Mouse (Mus musculus) heart, embryonic 14.5 days (tissue): ENCODE measurements around the gene Fbln7. TPM values are rescaled to one million over a fixed set of nuclear protein-coding genes. Genes with fewer than 3 reads are reported as not detected.
A peak's percentile ranks its signal among the peaks of the same experiment; 100 is the strongest.

Source experiments
- ATAC-seq: fragments of 200-750 bp; cut with Nextera tagmentation; 2 replicates; pipeline ENCODE4 v1.8.0; 2017; ENCODE audit warnings: low read depth, moderate TSS enrichment; ENCODE audit not compliant: insufficient number of reproducible peaks, insufficient read depth, low FRiP score
- H3K27ac ChIP-seq, 2 experiments: fragments of 200-500 bp in 1 of 2; fragments of 300-500 bp in 1 of 2; sonication (generic) in 1 of 2; replicated peaks in 1 of 2; 2 replicates each; pipeline ENCODE4 v1.5.1; 2012 to 2014; ENCODE audit warnings: low read depth in 2 of 2, low read length in 2 of 2, control low read depth in 1 of 2, mild to moderate bottlenecking in 1 of 2, mixed read lengths in 1 of 2; ENCODE audit not compliant: control insufficient read depth in 1 of 2, insufficient read depth in 1 of 2
- H3K27me3 ChIP-seq: fragments of 300-500 bp; sonication (generic); 2 replicates; pipeline ENCODE4 v1.6.1; 2014; ENCODE audit warnings: mild to moderate bottlenecking, low read length, control low read depth; ENCODE audit not compliant: control insufficient read depth, insufficient read depth
- H3K36me3 ChIP-seq: fragments of 300-500 bp; sonication (generic); 2 replicates; pipeline ENCODE4 v1.6.1; 2014; ENCODE audit warnings: mild to moderate bottlenecking, control low read depth, low read length, mixed read lengths; ENCODE audit not compliant: control insufficient read depth, insufficient read depth
- H3K4me1 ChIP-seq, 2 experiments: fragments of 200-500 bp in 1 of 2; fragments of 300-500 bp in 1 of 2; sonication (generic) in 1 of 2; 2 replicates each; pipeline ENCODE4 v1.6.1; 2012 to 2014; ENCODE audit warnings: low read length in 2 of 2, control low read depth in 1 of 2, mixed read lengths in 1 of 2; ENCODE audit not compliant: control insufficient read depth in 2 of 2, insufficient read depth in 2 of 2
- H3K4me2 ChIP-seq: fragments of 300-500 bp; sonication (generic); 2 replicates; pipeline ENCODE4 v1.6.1; 2014; ENCODE audit warnings: mild to moderate bottlenecking, low read length
- H3K4me3 ChIP-seq, 2 experiments: fragments of 200-500 bp in 1 of 2; fragments of 300-500 bp in 1 of 2; sonication (generic) in 1 of 2; 2 replicates each; pipeline ENCODE4 v1.5.1; 2012 to 2014; ENCODE audit warnings: low read length in 2 of 2, mild to moderate bottlenecking in 2 of 2, control low read depth in 1 of 2, low read depth in 1 of 2, moderate library complexity in 1 of 2; ENCODE audit not compliant: control insufficient read depth in 1 of 2, insufficient read depth in 1 of 2
- H3K9ac ChIP-seq: fragments of 300-500 bp; sonication (generic); 2 replicates; pipeline ENCODE4 v1.6.1; 2014; ENCODE audit warnings: mild to moderate bottlenecking, low read length
- H3K9me3 ChIP-seq: fragments of 300-500 bp; sonication (generic); 2 replicates; pipeline ENCODE4 v1.6.1; 2016; ENCODE audit warnings: low read length, control low read depth; ENCODE audit not compliant: control insufficient read depth
- WGBS: fragments of 180-500 bp; shearing (Covaris S2); extraction: QIAGEN DNeasy Blood & Tissue Kit; methylation state at CpG from one replicate; pipeline ENCODE4 v1.1.7; 2014; 5-methylcytosine and 5-hydroxymethylcytosine counted together
- microRNA-seq: library from miRNA; unstranded; fragments of <30 nt; microRNA quantifications from one replicate; pipeline ENCODE4, GENCODE M21; 2016
- polyA plus RNA-seq: library from polyadenylated mRNA; unstranded; fragments of >200 nt; fragmentation: Nextera tagmentation; extraction: Ambion mirVana; gene quantifications from 2 replicates; pipeline ENCODE4 v1.2.1, GENCODE M21; 2014

Fbln7 gene
- polyA plus RNA-seq, 1 experiment from 2014 or later = 0.93 TPM

- Histone ChIP-seq H3K27me3 (no peaks in the 10 kb centered on the region), H3K4me1 (peaks cover 0 to 6% of the 10 kb centered on the region in 2 experiments; a peak in 2 of 4 replicates), H3K36me3 (peaks cover 7% of the 10 kb centered on the region; the same call in 1 of the 2 replicates), H3K27ac (peak within 1 kb of the TSS; percentile 76 to 79), H3K9ac (peak within 1 kb of the TSS; percentile 73), H3K4me3 (peak within 1 kb of the TSS; percentile 61 to 65), H3K9me3 (no peaks in the 10 kb centered on the region), H3K4me2 (peak within 1 kb of the TSS; percentile 76)
- 2% methylated on average over 65 of the region's 65 CpGs for WGBS
- peak; percentile 92 for ATAC-seq
Observed at GRCm38 (mm10) chr2:128943538-128944528, 81.1 kb downstream of the Fbln7 start, which contains the start of gene Zc3h8. TSS of gene Zc3h8 (minus strand) at chr2:128944077.

Small RNAs within 50 kb of the gene (microRNA-seq; reads per million reads assigned to microRNA genes)
- not detected for gene Gm22859

Other genes with a start within 250 kb of the Fbln7 start
- 48.5 and 51.0 TPM in 2 replicates for gene Anapc1, start 175.6 kb upstream of the Fbln7 start, polyA plus RNA-seq
- gene Mertk, start 164.0 kb upstream of the Fbln7 start, polyA plus RNA-seq = 4.9 and 5.4 TPM in 2 replicates
- 27.3 and 27.9 TPM in 2 replicates for gene Tmem87b, start 44.9 kb upstream of the Fbln7 start, polyA plus RNA-seq
- 7.2 and 7.6 TPM in 2 replicates for gene Zc3h8, start 81.1 kb downstream of the Fbln7 start, polyA plus RNA-seq
- 1.2 and 2.5 TPM in 2 replicates for gene Zc3h6, start 104.4 kb downstream of the Fbln7 start, polyA plus RNA-seq
- gene Gm10762, start 104.7 kb downstream of the Fbln7 start, polyA plus RNA-seq = 12.2 and 12.7 TPM in 2 replicates
- 0.05 and 0.09 TPM in 2 replicates for gene Vinac1, start 185.2 kb downstream of the Fbln7 start, polyA plus RNA-seq
- gene Ttl, start 203.0 kb downstream of the Fbln7 start, polyA plus RNA-seq = 9.2 and 10.7 TPM in 2 replicates
- gene Polr1b, start 238.0 kb downstream of the Fbln7 start, polyA plus RNA-seq = 12.1 and 14.0 TPM in 2 replicates